ENCODE assay signal across 8 mouse cellular contexts in genomic region chr11:116671845-116672434, GRCm38 (mm10). TPM values are rescaled to one million over a fixed set of nuclear protein-coding genes. Genes with fewer than 3 reads are reported as not detected.
DNase-seq lines count a peak whose midpoint lies in the region; ATAC-seq lines count a peak whose summit lies in the region.

No protein-coding gene starts in this region.

- H3K4me2 ChIP-seq in hindbrain, embryonic 11.5 days (replicated peaks; ENCODE audit: low read depth, low read length): peak overlapping the region; percentile 54

- H3K4me3 ChIP-seq in brown adipose tissue, adult 24 weeks (ENCODE audit: insufficient read depth, low read depth, low read length): peak overlapping the region; percentile 78
- peak overlapping the region; percentile 79 for H3K4me3 ChIP-seq in hindbrain, embryonic 11.5 days (ENCODE audit: low read depth, low read length)

- H3K4me1 ChIP-seq in brown adipose tissue, adult 24 weeks (ENCODE audit: control insufficient read depth, insufficient read depth, insufficient read length, low read length): no peaks in the 10 kb centered on the region; the same call in 1 of the 2 replicates
- H3K4me1 ChIP-seq in hindbrain, embryonic 11.5 days (replicated peaks; ENCODE audit: control insufficient read depth, insufficient read depth, low read length): no peaks in the 10 kb centered on the region

- DNase-seq in kidney, adult 18-20 months: peak; percentile 34
- no peak for DNase-seq in kidney, adult 9 months
- DNase-seq in hindbrain, embryonic 11.5 days (ENCODE audit: low spot score): no peak
- DNase-seq in gastrocnemius, adult 18-20 months (ENCODE audit: low spot score): no peak
- DNase-seq in spleen, adult 12 weeks (ENCODE audit: low spot score): no peak
- DNase-seq in cerebellum, adult 8-10 months: no peak

- H3K27ac ChIP-seq in brown adipose tissue, adult 24 weeks (replicated peaks; ENCODE audit: low read depth, low read length): peak overlapping the region; percentile 62
- H3K27ac ChIP-seq in hindbrain, embryonic 11.5 days (ENCODE audit: low read depth, low read length): peak overlapping the region; percentile 3; the same call in 1 of the 2 replicates

- peak overlapping the region; percentile 89 for H3K9ac ChIP-seq in hindbrain, embryonic 11.5 days (ENCODE audit: low read depth, low read length)

- H3K27me3 ChIP-seq in hindbrain, embryonic 11.5 days (ENCODE audit: control insufficient read depth, insufficient read depth, low read length): no peaks in the 10 kb centered on the region; the same call in 1 of the 2 replicates

- 0% methylated on average over 24 of the region's 24 CpGs for WGBS in hindbrain, embryonic 11.5 days

- no peak; the same call in 1 of the 2 replicates for ATAC-seq in hindbrain, embryonic 11.5 days (ENCODE audit: low FRiP score)
- ATAC-seq in megakaryocyte progenitor cell, adult 5-6 weeks (replicated peaks; ENCODE audit: poor library complexity): peak; percentile 1; the same call in 1 of the 2 replicates

- H3K9me3 ChIP-seq in hindbrain, embryonic 11.5 days (ENCODE audit: control insufficient read depth, low read length): no peaks in the 10 kb centered on the region

- H3K36me3 ChIP-seq in hindbrain, embryonic 11.5 days (ENCODE audit: control insufficient read depth, insufficient read depth, low read length): peaks cover 13% of the 10 kb centered on the region

RNA-seq across cellular contexts. Expression of gene Cygb, which starts 17.8 kb away (rescaled TPM):
- 13.4 and 18.7 TPM in 2 replicates for polyA plus RNA-seq in brown adipose tissue, adult 24 weeks (2012; ENCODE audit: insufficient read depth, insufficient read length, missing spikeins)
- polyA plus RNA-seq in hindbrain, embryonic 11.5 days (2014; fragmentation: Nextera tagmentation; extraction: Ambion mirVana): 2.4 and 2.8 TPM in 2 replicates
- total RNA-seq in megakaryocyte progenitor cell, adult 5-6 weeks (2015): not detected in 2 replicates
- total RNA-seq in megakaryocyte progenitor cell, adult 5-6 weeks (2017): not detected in 2 replicates
- 10 to 100 TPM; 10.5 to 15.0 TPM for total RNA-seq in gastrocnemius, adult 18-20 months (2021)

RNA-seq across cellular contexts. Expression of gene Prcd, which starts 18.6 kb away (rescaled TPM):
- polyA plus RNA-seq in brown adipose tissue, adult 24 weeks (2012; ENCODE audit: insufficient read depth, insufficient read length, missing spikeins): 1.5 TPM in 1 of 2 replicates, not detected in the other
- polyA plus RNA-seq in hindbrain, embryonic 11.5 days (2014; fragmentation: Nextera tagmentation; extraction: Ambion mirVana): 0.32 and 0.43 TPM in 2 replicates
- 0.47 TPM in 1 of 2 replicates, not detected in the other for total RNA-seq in megakaryocyte progenitor cell, adult 5-6 weeks (2015)
- 0.17 TPM in 1 of 2 replicates, not detected in the other for total RNA-seq in megakaryocyte progenitor cell, adult 5-6 weeks (2017)
- total RNA-seq in gastrocnemius, adult 18-20 months (2021): under 1 TPM; 0.34 to 0.50 TPM

RNA-seq across cellular contexts. Expression of gene Rhbdf2, which starts 45.1 kb away (rescaled TPM):
- 4.4 and 8.2 TPM in 2 replicates for polyA plus RNA-seq in brown adipose tissue, adult 24 weeks (2012; ENCODE audit: insufficient read depth, insufficient read length, missing spikeins)
- polyA plus RNA-seq in hindbrain, embryonic 11.5 days (2014; fragmentation: Nextera tagmentation; extraction: Ambion mirVana): 2.1 and 2.7 TPM in 2 replicates
- total RNA-seq in megakaryocyte progenitor cell, adult 5-6 weeks (2015): 3.7 and 4.9 TPM in 2 replicates
- 2.7 and 3.5 TPM in 2 replicates for total RNA-seq in megakaryocyte progenitor cell, adult 5-6 weeks (2017)
- 10 to 100 TPM; 11.2 to 11.9 TPM for total RNA-seq in gastrocnemius, adult 18-20 months (2021)

Comparison
In these comparisons a context has a peak if more than half of its experiments do, and no peak if none do; other contexts are left out.
1. RNA of gene Cygb, which starts 17.8 kb away (total RNA-seq): 10.5 to 15.0 TPM in gastrocnemius, adult 18-20 months; not detected in megakaryocyte progenitor cell, adult 5-6 weeks; every median in the first group is over 10 times any median in the second.